Mouse (Mus musculus) thymus, adult 2 months (tissue): ENCODE measurements around the gene Foxo6. TPM values are rescaled to one million over a fixed set of nuclear protein-coding genes. Genes with fewer than 3 reads are reported as not detected.

Experiments
- DNase-seq: peaks from one replicate; pipeline ENCODE4 v3.0.0; 2021
- H3K27ac ChIP-seq: fragments of 200-500 bp; 2 replicates; pipeline ENCODE4 v1.5.1; 2012; ENCODE audit warnings: low read length, control low read depth; ENCODE audit not compliant: control insufficient read depth, insufficient read depth
- H3K27me3 ChIP-seq: fragments of 200-500 bp; 2 replicates; pipeline ENCODE4 v1.6.1; 2012; ENCODE audit warnings: mild to moderate bottlenecking, low read length, moderate library complexity, mixed read lengths; ENCODE audit not compliant: control insufficient read depth, insufficient read depth
- H3K36me3 ChIP-seq: fragments of 200-500 bp; 2 replicates; pipeline ENCODE4 v1.6.1; 2012; ENCODE audit warnings: mild to moderate bottlenecking, low read length, moderate library complexity; ENCODE audit not compliant: control insufficient read depth, insufficient read depth
- H3K4me1 ChIP-seq: fragments of 200-500 bp; replicated peaks from 2 replicates; pipeline ENCODE4 v1.6.1; 2012; ENCODE audit warnings: low read length; ENCODE audit not compliant: control insufficient read depth, insufficient read depth
- H3K4me3 ChIP-seq: fragments of 200-500 bp; 2 replicates; pipeline ENCODE4 v1.5.1; 2012; ENCODE audit warnings: mild to moderate bottlenecking, low read length, control low read depth, moderate library complexity; ENCODE audit not compliant: control insufficient read depth, insufficient read depth
- CTCF ChIP-seq: fragments of 200-500 bp; IDR thresholded peaks from 2 replicates; pipeline ENCODE4 v1.5.1; 2012; ENCODE audit warnings: mild to moderate bottlenecking, control low read depth, low read length, moderate library complexity, borderline replicate concordance; ENCODE audit not compliant: control insufficient read depth, poor library complexity, insufficient read depth; ENCODE audit errors: extremely low read depth
- POLR2A ChIP-seq: fragments of 200-500 bp; IDR thresholded peaks from 2 replicates; pipeline ENCODE4 v1.6.1; 2012; ENCODE audit warnings: mild to moderate bottlenecking, low read length, control low read depth, moderate library complexity; ENCODE audit not compliant: control insufficient read depth, poor library complexity, insufficient read depth; ENCODE audit errors: extremely low read depth
- WGBS: fragments of 180-500 bp; shearing (Covaris S2); methylation state at CpG from one replicate; pipeline ENCODE4 v1.1.7; 2018; 5-methylcytosine and 5-hydroxymethylcytosine counted together
- polyA plus RNA-seq: library from polyadenylated mRNA; depleted of rRNA; stranded (reverse); fragments of >200 nt; gene quantifications from 2 replicates; pipeline ENCODE4 v1.2.3, GENCODE M21; 2012

Gene Foxo6
- polyA plus RNA-seq, 1 experiment = 0.82 TPM

GRCm38 (mm10) chr4:120281011-120281410, 6.1 kb downstream of the Foxo6 start:
- Histone ChIP-seq H3K4me3 (no peak overlapping the region), H3K27ac (no peak overlapping the region), H3K27me3 (peaks cover 3% of the 10 kb centered on the region; the same call in 1 of the 2 replicates), H3K4me1 (peaks cover 13% of the 10 kb centered on the region), H3K36me3 (no peaks in the 10 kb centered on the region)
- no peak for TF ChIP-seq POLR2A
- no peak for TF ChIP-seq CTCF
- no peak for DNase-seq
- 76% methylated on average over 3 of the region's 3 CpGs for WGBS

- WGBS = 96% methylated on average over 12 of the region's 12 CpGs
- DNase-seq = no peak
- no peak overlapping the region for H3K4me3 ChIP-seq
- no peak overlapping the region for H3K27ac ChIP-seq
- H3K36me3 ChIP-seq = no peaks in the 10 kb centered on the region
- TF ChIP-seq POLR2A = no peak
- TF ChIP-seq CTCF = no peak
- peaks cover 13% of the 10 kb centered on the region for H3K4me1 ChIP-seq
- H3K27me3 ChIP-seq = peaks cover 3% of the 10 kb centered on the region; the same call in 1 of the 2 replicates
Measured at GRCm38 (mm10) chr4:120280432-120280831, 6.7 kb downstream of the Foxo6 start.

GRCm38 (mm10) chr4:120277255-120277928, 9.8 kb downstream of the Foxo6 start:
- Histone ChIP-seq H3K27ac (no peak overlapping the region), H3K4me3 (no peak overlapping the region), H3K4me1 (peaks cover 4% of the 10 kb centered on the region; the same call in 1 of the 2 replicates), H3K27me3 (no peaks in the 10 kb centered on the region), H3K36me3 (no peaks in the 10 kb centered on the region)
- TF ChIP-seq POLR2A = no peak
- no peak for TF ChIP-seq CTCF
- WGBS = 66% methylated on average over 4 of the region's 4 CpGs
- no peak for DNase-seq

- TF ChIP-seq CTCF (no peak), POLR2A (no peak)
- WGBS = 87% methylated on average over 9 of the region's 9 CpGs
- DNase-seq = no peak
- Histone ChIP-seq H3K4me3 (no peak overlapping the region), H3K4me1 (no peaks in the 10 kb centered on the region), H3K27me3 (no peaks in the 10 kb centered on the region; the same call in 1 of the 2 replicates), H3K36me3 (no peaks in the 10 kb centered on the region), H3K27ac (no peak overlapping the region)
Measured at GRCm38 (mm10) chr4:120275487-120275886, 11.7 kb downstream of the Foxo6 start.

GRCm38 (mm10) chr4:120273594-120273993, 13.6 kb downstream of the Foxo6 start:
- Histone ChIP-seq H3K27ac (no peak overlapping the region), H3K4me3 (no peak overlapping the region), H3K4me1 (no peaks in the 10 kb centered on the region), H3K36me3 (no peaks in the 10 kb centered on the region), H3K27me3 (no peaks in the 10 kb centered on the region; the same call in 1 of the 2 replicates)
- no peak for DNase-seq
- TF ChIP-seq POLR2A = no peak
- TF ChIP-seq CTCF = no peak
- 77% methylated on average over 7 of the region's 7 CpGs for WGBS

GRCm38 (mm10) chr4:120271886-120272580, 15.1 kb downstream of the Foxo6 start:
- no peak for TF ChIP-seq POLR2A
- TF ChIP-seq CTCF = no peak
- Histone ChIP-seq H3K4me3 (no peak overlapping the region), H3K27ac (no peak overlapping the region), H3K27me3 (no peaks in the 10 kb centered on the region; the same call in 1 of the 2 replicates), H3K4me1 (no peaks in the 10 kb centered on the region), H3K36me3 (no peaks in the 10 kb centered on the region)
- WGBS = 85% methylated on average over 6 of the region's 6 CpGs
- no peak for DNase-seq
